Mouse (Mus musculus) urinary bladder, postnatal 25 days (tissue): ENCODE results near the gene Gm42957.
"Not testable (repeated sequence)": the region's sequence is repeated elsewhere in the genome, so short reads cannot be mapped to it uniquely, and the experiment has no call there.

ENCODE experiments used
- DNase-seq: peaks from one replicate; pipeline ENCODE4 v3.0.0; 2022; ENCODE audit warnings: low spot score

The Gm42957 gene

GRCm38 (mm10) chr3:96675171-96675570, 39.9 kb downstream of the Gm42957 start:
- DNase-seq = no peak

DNA sequence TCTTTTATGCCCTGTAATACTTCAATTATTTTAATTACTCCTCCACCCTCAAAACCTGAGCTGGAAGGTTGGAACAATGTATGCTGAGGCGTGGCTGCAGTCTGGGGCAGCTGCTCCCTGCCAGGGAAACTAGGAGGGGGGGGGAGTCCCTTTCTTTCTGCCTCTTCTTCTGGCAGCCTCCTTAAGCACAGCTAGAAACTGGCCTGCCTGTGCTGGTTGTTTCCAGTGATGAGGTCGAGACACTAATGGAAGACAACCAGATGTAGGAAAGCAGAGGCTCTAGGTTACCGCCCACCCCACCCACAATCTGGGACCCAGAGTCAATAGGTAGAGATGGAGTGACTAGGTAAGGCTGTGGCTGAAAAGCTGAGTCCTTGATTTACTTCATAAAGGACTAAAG, 40.4 kb downstream of the Gm42957 start:
- no peak for DNase-seq

GRCm38 (mm10) chr3:96678456-96678855, 43.2 kb downstream of the Gm42957 start:
- DNase-seq = no peak

GRCm38 (mm10) chr3:96679159-96679674, 43.9 kb downstream of the Gm42957 start:
- DNase-seq = peak; percentile 40

DNA sequence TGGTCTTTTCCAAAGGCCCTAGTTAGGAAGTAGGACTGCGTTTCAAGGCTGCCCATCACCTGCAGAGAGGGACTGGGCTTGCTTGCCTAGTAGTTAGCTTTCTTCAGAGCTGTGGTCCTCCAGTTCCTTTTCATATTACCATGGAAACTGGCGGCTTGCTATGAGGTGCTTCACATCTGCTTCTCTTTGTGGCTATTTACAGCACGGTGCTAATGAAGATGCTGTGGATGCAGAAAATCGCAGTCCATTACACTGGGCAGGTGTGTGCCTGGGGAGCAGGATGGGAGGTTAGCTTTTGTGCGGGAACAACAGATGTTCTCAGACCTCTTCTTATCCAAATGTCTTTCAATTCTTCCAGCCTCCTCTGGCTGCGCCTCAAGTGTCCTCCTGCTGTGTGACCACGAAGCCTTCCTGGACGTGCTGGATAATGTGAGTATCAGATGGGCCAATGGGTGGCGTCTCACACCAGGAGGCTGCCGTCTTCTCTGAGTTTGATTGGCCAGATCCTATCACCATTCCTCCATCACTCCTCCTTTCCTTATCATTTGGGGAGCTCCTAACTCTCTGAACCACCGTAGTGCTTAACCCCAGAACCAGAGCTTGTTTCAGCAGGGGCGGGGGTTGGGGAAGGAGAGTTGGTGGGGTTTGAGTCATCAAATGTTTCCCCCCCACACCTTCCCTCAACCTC, 45.1 kb downstream of the Gm42957 start:
- no peak for DNase-seq

DNA sequence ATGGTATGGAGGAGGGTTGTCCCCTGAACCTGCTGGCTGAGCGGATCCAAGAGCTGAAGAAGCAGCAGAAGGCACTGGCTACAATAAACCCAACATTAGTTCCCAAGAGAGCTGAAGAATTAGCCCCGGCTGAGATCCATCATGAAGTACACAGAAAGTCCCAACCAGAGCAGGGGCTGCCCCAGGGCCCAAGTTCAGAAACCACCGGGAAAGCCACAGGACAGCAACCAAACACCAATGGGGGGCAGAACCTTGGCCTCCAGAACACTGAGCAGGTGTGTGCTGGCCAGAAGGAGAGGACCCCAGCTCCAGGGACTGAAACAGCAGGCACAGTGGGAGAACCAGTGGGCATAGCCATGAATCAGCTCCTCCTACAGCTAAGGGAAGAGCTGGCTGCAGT, 48.2 kb downstream of the Gm42957 start:
- DNase-seq = no peak

GRCm38 (mm10) chr3:96684151-96684821, 49.0 kb downstream of the Gm42957 start:
- DNase-seq = no peak

- DNase-seq = no peak
Observed at GRCm38 (mm10) chr3:96684822-96685156, 49.5 kb downstream of the Gm42957 start.

DNA sequence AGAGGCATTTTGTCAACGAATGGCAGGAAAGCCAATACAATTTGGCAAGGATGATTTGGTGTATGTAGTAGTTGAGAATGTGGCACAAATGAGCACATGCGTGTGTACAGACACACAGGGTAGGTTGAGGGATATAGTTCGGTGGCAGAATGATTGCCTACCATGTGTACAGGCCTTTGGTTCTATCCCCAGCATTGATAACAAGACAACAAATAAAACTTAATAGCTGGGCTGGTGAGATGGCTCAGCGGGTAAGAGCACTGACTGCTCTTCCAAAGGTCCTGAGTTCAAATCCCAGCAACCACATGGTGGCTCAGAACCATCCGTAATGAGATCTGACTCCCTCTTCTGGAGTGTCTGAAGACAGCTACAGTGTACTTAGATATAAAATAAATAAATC, 50.8 kb downstream of the Gm42957 start:
- not testable (repeated sequence) for DNase-seq

- no peak for DNase-seq
Observed at GRCm38 (mm10) chr3:96688854-96689253, 53.6 kb downstream of the Gm42957 start.

DNA sequence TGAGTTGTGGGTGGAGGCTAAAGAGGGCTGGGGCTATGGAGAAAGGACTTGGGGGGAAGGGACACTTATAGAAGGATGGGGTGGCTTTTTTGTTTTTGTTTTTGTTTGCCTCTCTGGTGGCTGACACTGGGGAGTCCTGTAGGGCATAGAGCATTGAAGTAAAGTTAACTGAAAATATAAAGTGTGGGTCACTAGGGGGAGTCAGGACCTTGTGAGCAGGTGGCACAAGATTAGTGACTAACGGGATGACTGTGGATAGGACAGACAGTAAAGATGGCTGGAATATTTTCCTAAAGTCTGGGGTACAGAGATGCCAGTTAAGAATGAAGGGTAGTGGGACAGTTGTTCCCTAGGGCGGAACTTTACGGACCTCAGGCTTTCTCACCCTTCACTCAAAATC, 55.0 kb downstream of the Gm42957 start:
- no peak for DNase-seq

DNA sequence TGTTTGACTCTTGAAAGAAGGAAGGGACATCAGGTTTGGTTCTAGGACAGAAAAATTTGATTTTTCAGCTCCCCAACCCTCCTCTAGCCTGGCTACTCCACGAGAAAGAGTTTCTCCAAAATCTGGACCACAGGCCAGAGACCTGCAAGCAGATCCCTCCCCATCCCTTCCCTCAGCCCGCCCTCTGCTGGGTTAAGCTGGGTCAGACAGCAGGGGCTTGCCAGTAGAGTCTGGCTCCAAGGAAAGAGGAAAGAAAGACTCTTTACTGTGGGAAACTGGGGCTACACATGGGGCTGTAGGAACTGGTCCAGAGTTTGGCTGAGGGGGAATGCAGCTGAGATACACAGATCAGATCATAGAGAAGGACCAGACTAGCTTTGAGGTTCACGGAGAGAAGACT, 57.2 kb downstream of the Gm42957 start:
- DNase-seq = no peak

- no peak for DNase-seq
Observed at GRCm38 (mm10) chr3:96693579-96693978, 58.3 kb downstream of the Gm42957 start.

- DNase-seq = peak; percentile 76
Observed at GRCm38 (mm10) chr3:96696198-96696765, 61.0 kb downstream of the Gm42957 start, which contains the start of gene Pias3. Pias3 (plus strand) TSS chr3:96696384.

GRCm38 (mm10) chr3:96696766-96697732, 61.8 kb downstream of the Gm42957 start:
- peak; percentile 88 for DNase-seq

GRCm38 (mm10) chr3:96698993-96699690, 63.9 kb downstream of the Gm42957 start:
- DNase-seq = no peak

DNA sequence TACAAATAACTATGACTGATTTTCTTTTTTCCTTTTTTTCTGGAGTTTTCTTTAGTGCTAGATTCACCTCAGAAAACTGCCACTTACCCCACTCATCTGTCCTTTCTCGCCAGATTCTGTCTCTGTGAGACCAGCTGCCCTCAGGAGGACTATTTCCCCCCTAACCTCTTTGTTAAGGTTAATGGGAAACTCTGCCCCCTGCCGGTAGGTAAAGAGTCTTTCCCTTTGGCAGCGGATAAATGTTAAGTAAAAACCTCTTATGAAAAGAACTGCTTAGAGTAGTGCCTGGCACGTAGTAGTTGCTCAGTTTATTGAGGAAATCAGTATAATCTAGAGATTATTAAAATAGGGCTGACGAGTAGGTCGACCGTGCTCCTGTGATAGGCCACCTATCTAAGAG, 65.1 kb downstream of the Gm42957 start:
- DNase-seq = no peak

GRCm38 (mm10) chr3:96701003-96701402, 65.7 kb downstream of the Gm42957 start:
- no peak for DNase-seq
